Mouse (Mus musculus): ENCODE data around the gene Rnf145.

GRCm38 (mm10) chr11:44514666-44515065 is 4.1 kb upstream of the Rnf145 start:
- TF ChIP-seq CTCF (IDR thresholded peaks at IDR 0.05; ENCODE audit: low read depth, low read length), result no peak
- TF ChIP-seq POLR2A (IDR thresholded peaks at IDR 0.05; ENCODE audit: borderline replicate concordance, low read depth, low read length), result no peak
